Mouse (Mus musculus) liver, postnatal 0 days (tissue): ENCODE data around the gene Dmrta2. TPM values are rescaled to one million over a fixed set of nuclear protein-coding genes. Genes with fewer than 3 reads are reported as not detected.

ENCODE experiments used
- ATAC-seq: fragments of 200-750 bp; cut with Nextera tagmentation; 2 replicates; pipeline ENCODE4 v1.8.0; 2017; ENCODE audit warnings: mild to moderate bottlenecking, moderate library complexity
- DNase-seq: peaks from one replicate; pipeline ENCODE4 v3.0.0-alpha.2; 2016
- H3K27ac ChIP-seq: fragments of 300-500 bp; sonication (generic); 2 replicates; pipeline ENCODE4 v1.5.1; 2014; ENCODE audit warnings: antibody characterized with exemption, moderate library complexity, mild to moderate bottlenecking, low read depth
- H3K27me3 ChIP-seq: fragments of 300-500 bp; sonication (generic); 2 replicates; pipeline ENCODE4 v1.6.1; 2014; ENCODE audit warnings: low read length, control low read depth, mixed read lengths; ENCODE audit not compliant: insufficient read depth
- H3K36me3 ChIP-seq: fragments of 300-500 bp; sonication (generic); replicated peaks from 2 replicates; pipeline ENCODE4 v1.6.1; 2014; ENCODE audit warnings: mild to moderate bottlenecking, control low read depth, low read length, moderate library complexity, mixed read lengths; ENCODE audit not compliant: insufficient read depth
- H3K4me1 ChIP-seq: fragments of 300-500 bp; sonication (generic); 2 replicates; pipeline ENCODE4 v1.6.1; 2014; ENCODE audit warnings: antibody characterized with exemption, mild to moderate bottlenecking, control low read depth; ENCODE audit not compliant: insufficient read depth
- H3K4me2 ChIP-seq: fragments of 300-500 bp; sonication (generic); 2 replicates; pipeline ENCODE4 v1.6.1; 2014; ENCODE audit warnings: low read depth, mild to moderate bottlenecking, low read length, moderate library complexity, mixed read lengths
- H3K4me3 ChIP-seq: fragments of 300-500 bp; sonication (generic); 2 replicates; pipeline ENCODE4 v1.5.1; 2014; ENCODE audit warnings: low read depth, low read length
- H3K9ac ChIP-seq: fragments of 300-500 bp; sonication (generic); replicated peaks from 2 replicates; pipeline ENCODE4 v1.6.1; 2014; ENCODE audit warnings: mild to moderate bottlenecking, moderate library complexity
- H3K9me3 ChIP-seq: fragments of 300-500 bp; sonication (generic); 2 replicates; pipeline ENCODE4 v1.6.1; 2016; ENCODE audit warnings: mild to moderate bottlenecking, control low read depth, low read length, mixed read lengths
- CTCF ChIP-seq: sonication (generic); IDR thresholded peaks from 2 replicates; pipeline ENCODE4 v1.5.1; 2016; ENCODE audit warnings: antibody characterized with exemption, low read depth
- EP300 ChIP-seq: IDR thresholded peaks from 2 replicates; pipeline ENCODE4 v1.6.1; 2016; ENCODE audit warnings: antibody characterized with exemption, low read depth, mild to moderate bottlenecking
- WGBS: fragments of 180-500 bp; shearing (Covaris S2); extraction: QIAGEN DNeasy Blood & Tissue Kit; methylation state at CpG from one replicate; pipeline ENCODE4 v1.1.7; 2014; ENCODE audit not compliant: insufficient replicate concordance; 5-methylcytosine and 5-hydroxymethylcytosine counted together
- polyA plus RNA-seq: library from polyadenylated mRNA; unstranded; fragments of >200 nt; fragmentation: Nextera tagmentation; extraction: Ambion mirVana; gene quantifications from 2 replicates; pipeline ENCODE4 v1.2.1, GENCODE M21; 2015

Gene Dmrta2
- polyA plus RNA-seq, 1 experiment from 2014 or later = not detected

DNA sequence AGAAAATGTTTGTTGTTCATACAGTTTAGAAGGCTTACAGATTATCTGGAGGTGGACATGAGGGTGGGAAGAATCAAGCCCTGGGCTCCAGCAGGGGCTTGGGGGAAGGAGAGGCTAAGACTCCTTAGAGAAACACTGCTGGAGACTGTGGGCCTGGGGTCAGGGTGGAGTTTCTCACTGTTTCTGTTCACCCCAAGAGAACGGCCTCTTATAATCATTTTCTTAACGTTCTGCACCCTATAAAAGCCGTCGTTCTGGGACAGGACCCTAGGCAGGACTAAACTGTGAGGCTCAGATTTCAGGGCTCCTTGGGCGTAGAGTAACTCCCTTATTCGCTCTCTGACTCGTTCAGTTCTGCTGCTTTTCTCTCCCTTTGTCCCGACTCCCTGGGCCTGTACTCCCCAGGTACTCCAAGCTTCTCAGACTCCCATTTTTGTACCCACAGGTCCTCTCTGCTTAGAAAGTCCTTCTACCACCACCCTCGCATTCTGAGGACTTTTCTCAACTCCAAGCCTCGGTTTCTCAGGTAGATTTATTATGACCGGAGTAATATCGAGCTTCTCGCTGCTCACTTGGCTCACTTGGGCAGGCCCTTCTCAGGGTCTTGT lies 9.0 kb downstream of the Dmrta2 start:
- 9% methylated on average over 13 of the region's 13 CpGs for WGBS
- Histone ChIP-seq H3K4me2 (no peak overlapping the region), H3K4me1 (peaks cover 9% of the 10 kb centered on the region), H3K27me3 (peaks cover 85% of the 10 kb centered on the region), H3K9ac (no peak overlapping the region), H3K9me3 (no peaks in the 10 kb centered on the region), H3K4me3 (no peak overlapping the region), H3K27ac (no peak overlapping the region), H3K36me3 (no peaks in the 10 kb centered on the region)
- DNase-seq = no peak
- ATAC-seq = no peak
- TF ChIP-seq CTCF = no peak
- TF ChIP-seq EP300 = no peak

DNA sequence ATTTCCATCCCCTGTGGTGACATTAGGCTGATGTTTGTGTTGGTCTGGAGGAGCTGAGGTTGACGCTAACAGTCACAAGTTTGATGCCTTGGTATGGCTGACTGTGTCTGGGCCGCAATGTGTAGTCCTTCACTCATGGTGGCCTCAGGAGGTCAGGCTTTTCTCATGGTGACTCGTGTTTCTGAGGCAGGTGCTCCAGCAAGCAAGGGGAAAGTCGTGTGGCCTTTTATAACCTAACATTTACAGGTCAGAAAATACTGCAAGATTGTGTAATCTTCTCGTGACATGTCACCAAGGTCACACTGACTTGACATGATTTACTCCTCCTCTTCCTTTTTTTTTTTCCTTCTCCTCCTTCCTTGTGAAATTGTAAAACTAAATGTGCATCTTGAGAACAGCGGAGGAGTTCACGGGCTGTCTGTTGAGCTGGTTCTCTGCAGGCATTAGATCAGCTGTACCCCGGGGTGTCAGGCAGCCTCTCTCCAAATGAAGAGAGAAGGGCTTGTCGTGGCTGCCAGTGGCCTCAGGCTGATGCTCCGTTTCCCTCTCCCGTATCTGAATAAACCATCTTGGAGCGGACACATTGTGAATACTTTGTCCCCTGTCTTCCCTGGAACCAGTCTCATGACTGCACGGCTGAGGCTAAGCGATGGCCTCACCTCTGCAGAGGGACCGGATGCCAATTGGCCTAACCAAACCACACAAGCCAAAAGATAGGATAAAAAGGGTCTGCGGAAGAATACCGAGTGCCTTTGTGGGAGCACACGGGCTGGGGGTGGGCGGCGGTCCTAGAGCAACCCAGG lies 9.9 kb downstream of the Dmrta2 start:
- ATAC-seq (no peak), DNase-seq (no peak)
- WGBS = 4% methylated on average over 20 of the region's 20 CpGs

DNA sequence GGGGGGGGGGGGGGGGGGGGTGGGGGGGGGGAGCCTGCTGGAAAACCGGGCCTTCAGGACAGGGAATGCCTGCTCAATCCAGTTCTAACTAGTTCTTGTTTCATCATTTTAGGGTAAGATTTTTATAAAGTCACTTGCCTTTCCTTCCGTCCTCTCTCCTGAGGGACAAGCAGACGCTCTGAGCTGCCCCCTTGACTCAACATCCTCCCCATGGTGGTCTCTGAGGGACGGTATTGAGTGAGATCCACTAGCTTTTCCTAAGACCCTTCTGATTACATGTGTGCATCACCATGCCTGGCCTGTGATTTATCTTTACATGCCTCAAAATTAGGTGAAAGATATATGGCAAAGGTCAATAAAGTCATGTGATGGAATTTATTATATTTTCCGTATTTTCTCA lies 10.6 kb downstream of the Dmrta2 start:
- Histone ChIP-seq H3K27ac (no peak overlapping the region), H3K9ac (no peak overlapping the region), H3K36me3 (no peaks in the 10 kb centered on the region), H3K4me1 (no peaks in the 10 kb centered on the region), H3K4me3 (no peak overlapping the region), H3K4me2 (no peak overlapping the region), H3K27me3 (peaks cover 69% of the 10 kb centered on the region), H3K9me3 (no peaks in the 10 kb centered on the region)
- WGBS = 15% methylated on average over 5 of the region's 5 CpGs
- TF ChIP-seq CTCF (no peak), EP300 (no peak)
- no peak for DNase-seq
- no peak for ATAC-seq

More for the DNA sequence above, 9.9 kb downstream of the Dmrta2 start:
- Histone ChIP-seq H3K4me2 (no peak overlapping the region), H3K9ac (no peak overlapping the region), H3K9me3 (no peaks in the 10 kb centered on the region), H3K27me3 (peaks cover 76% of the 10 kb centered on the region), H3K4me1 (no peaks in the 10 kb centered on the region), H3K4me3 (no peak overlapping the region), H3K36me3 (no peaks in the 10 kb centered on the region), H3K27ac (no peak overlapping the region)
- TF ChIP-seq CTCF (no peak), EP300 (no peak)

DNA sequence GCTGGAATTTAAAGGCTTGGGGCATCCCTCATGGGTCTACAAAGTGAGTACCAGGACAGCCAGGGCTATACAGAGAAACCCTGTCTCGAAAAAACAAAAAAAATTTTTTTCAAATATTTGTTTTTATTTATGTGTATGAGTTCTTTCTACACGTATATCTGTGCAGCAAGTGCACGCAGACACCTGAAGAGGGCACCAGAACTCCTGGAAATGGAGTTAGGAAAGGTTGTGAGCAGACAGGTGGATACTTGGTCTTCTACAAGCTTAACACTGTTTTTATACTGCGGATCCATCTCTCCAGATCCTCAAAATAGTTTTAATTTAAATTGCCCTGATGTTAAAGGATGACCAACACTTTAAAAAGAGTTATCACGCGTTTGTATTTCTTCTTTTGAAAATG lies 11.4 kb downstream of the Dmrta2 start:
- no peak for DNase-seq
- ATAC-seq = no peak
- no peak overlapping the region for H3K4me2 ChIP-seq
- no peaks in the 10 kb centered on the region for H3K36me3 ChIP-seq
- H3K9ac ChIP-seq = no peak overlapping the region
- no peak overlapping the region for H3K27ac ChIP-seq
- H3K27me3 ChIP-seq = peaks cover 61% of the 10 kb centered on the region
- H3K4me3 ChIP-seq = no peak overlapping the region
- TF ChIP-seq EP300 (no peak), CTCF (no peak)
- no peaks in the 10 kb centered on the region for H3K9me3 ChIP-seq
- no peaks in the 10 kb centered on the region for H3K4me1 ChIP-seq
- 32% methylated on average over 6 of the region's 6 CpGs for WGBS

DNA sequence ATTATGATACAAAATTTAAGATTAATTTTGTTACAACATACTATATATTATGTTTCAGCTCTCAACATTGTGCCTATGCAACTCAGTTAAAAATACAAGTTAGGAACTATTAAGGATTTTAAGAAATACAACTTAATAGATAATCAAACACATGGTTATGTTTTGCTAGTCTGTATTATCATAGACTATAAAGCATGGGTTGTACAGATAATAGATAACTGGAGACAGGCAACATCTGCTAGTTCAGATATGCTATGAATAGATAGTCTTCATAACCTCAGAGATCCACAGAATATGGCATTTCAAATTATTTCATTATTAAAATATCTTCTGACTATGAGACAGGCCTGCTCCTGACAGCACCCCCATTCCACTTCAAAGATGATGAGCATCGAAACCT lies 28.2 kb downstream of the Dmrta2 start:
- Histone ChIP-seq H3K9me3 (no peaks in the 10 kb centered on the region), H3K4me1 (no peaks in the 10 kb centered on the region), H3K4me3 (no peak overlapping the region), H3K36me3 (no peaks in the 10 kb centered on the region), H3K4me2 (no peak overlapping the region), H3K9ac (no peak overlapping the region), H3K27ac (no peak overlapping the region), H3K27me3 (no peaks in the 10 kb centered on the region)
- ATAC-seq (no peak), DNase-seq (no peak)
- WGBS = 81% methylated on average over 1 of the region's 1 CpGs
- TF ChIP-seq CTCF (no peak), EP300 (no peak)

DNA sequence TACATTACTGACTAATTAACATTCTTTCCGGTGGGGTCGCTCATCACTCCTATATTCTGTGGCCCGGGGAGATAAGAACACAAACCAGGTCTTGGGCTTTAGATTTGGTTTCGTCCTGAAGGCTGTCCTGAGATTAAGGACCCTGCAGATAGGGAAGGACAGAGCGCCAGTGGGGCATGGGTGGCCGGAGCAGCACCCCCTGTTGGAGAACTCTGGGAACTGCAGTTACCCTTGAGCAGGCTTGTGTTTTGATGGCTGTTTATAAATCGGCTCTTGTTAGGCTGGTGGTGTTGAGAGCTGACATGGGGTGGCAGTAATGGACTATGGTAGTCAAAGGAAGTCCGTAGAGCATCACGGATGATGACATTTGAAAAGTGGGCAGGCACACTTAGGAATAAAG lies 41.3 kb downstream of the Dmrta2 start:
- Histone ChIP-seq H3K27ac (no peak overlapping the region), H3K4me2 (no peak overlapping the region), H3K4me1 (no peaks in the 10 kb centered on the region), H3K36me3 (no peaks in the 10 kb centered on the region), H3K4me3 (no peak overlapping the region), H3K9me3 (no peaks in the 10 kb centered on the region), H3K9ac (no peak overlapping the region), H3K27me3 (0 out of 2 replicates have a peak, but pooled peaks cover 7% of the 10 kb centered on the region)
- 44% methylated on average over 9 of the region's 9 CpGs for WGBS
- ATAC-seq (no peak), DNase-seq (no peak)
- TF ChIP-seq CTCF = peak; percentile 63
- no peak for TF ChIP-seq EP300
